23 mouse cellular contexts compared by ENCODE assay signal in genomic region chr8:120684082-120684481, GRCm38 (mm10). TPM values are rescaled to one million over a fixed set of nuclear protein-coding genes. Genes with fewer than 3 reads are reported as not detected.
DNase-seq lines count a peak whose midpoint lies in the region; ATAC-seq and TF ChIP-seq lines count a peak whose summit lies in the region.
"Had no signal": no experiment of that assay in that cellular context is flagged by ENCODE, and none has a peak within 500 bp of the region (broad histone marks: within the 10 kb centered on the region; RNA-seq: fewer than 3 reads in every experiment).

No protein-coding gene starts in this region.

- H3K4me2 ChIP-seq in midbrain, embryonic 11.5 days: no peak overlapping the region
- no peak overlapping the region for H3K4me2 ChIP-seq in midbrain, embryonic 15.5 days
- peak overlapping the region; percentile 14; the same call in 1 of the 2 replicates for H3K4me2 ChIP-seq in intestine, embryonic 16.5 days (ENCODE audit: low read depth, low read length)
- H3K4me2 ChIP-seq in stomach, embryonic 16.5 days (ENCODE audit: low read depth, low read length): no peak overlapping the region
- H3K4me2 ChIP-seq: embryonic facial prominence, embryonic 15.5 days; heart, embryonic 12.5 days had no signal

- H3K9me3 ChIP-seq in midbrain, embryonic 11.5 days (ENCODE audit: control insufficient read depth, low read length): no peaks in the 10 kb centered on the region
- H3K9me3 ChIP-seq in midbrain, embryonic 15.5 days: no peaks in the 10 kb centered on the region
- no peaks in the 10 kb centered on the region for H3K9me3 ChIP-seq in intestine, embryonic 16.5 days (ENCODE audit: control insufficient read depth, low read length)
- H3K9me3 ChIP-seq in stomach, embryonic 16.5 days (replicated peaks; ENCODE audit: control insufficient read depth, low read length): no peaks in the 10 kb centered on the region
- H3K9me3 ChIP-seq: embryonic facial prominence, embryonic 15.5 days; forebrain, embryonic 10.5 days; heart, embryonic 12.5 days had no signal

- intact Hi-C loops in gastrocnemius, adult 2 months (cut with DNase I): loop anchor here (5.0 kb wide), 1 partner anchor 53 kb away; the partner anchor contains the start of gene Irf8

- no peaks in the 10 kb centered on the region for H3K4me1 ChIP-seq in midbrain, embryonic 11.5 days (ENCODE audit: control insufficient read depth, insufficient read depth, low read length)
- no peaks in the 10 kb centered on the region; the same call in 1 of the 2 replicates for H3K4me1 ChIP-seq in midbrain, embryonic 15.5 days
- peaks cover 20% of the 10 kb centered on the region for H3K4me1 ChIP-seq in intestine, embryonic 16.5 days (ENCODE audit: control insufficient read depth, insufficient read depth, low read length)
- peaks cover 20% of the 10 kb centered on the region for H3K4me1 ChIP-seq in stomach, embryonic 16.5 days (ENCODE audit: control insufficient read depth, insufficient read depth, low read length)

- no peak for ATAC-seq in midbrain, embryonic 11.5 days (ENCODE audit: low FRiP score)
- ATAC-seq in midbrain, embryonic 15.5 days (replicated peaks): no peak
- peak; percentile 69 for ATAC-seq in intestine, embryonic 16.5 days
- ATAC-seq in stomach, embryonic 16.5 days (ENCODE audit: insufficient read depth, low FRiP score): no peak
- ATAC-seq: forebrain, embryonic 14.5 days; hindbrain, embryonic 16.5 days had no signal

- 0 out of 2 replicates have a peak overlapping the region, but pooled peaks have one; percentile 16 for H3K9ac ChIP-seq in midbrain, embryonic 11.5 days (ENCODE audit: low read length)
- H3K9ac ChIP-seq in midbrain, embryonic 15.5 days: no peak overlapping the region
- H3K9ac ChIP-seq in intestine, embryonic 16.5 days (ENCODE audit: low read depth, low read length): no peak overlapping the region
- no peak overlapping the region for H3K9ac ChIP-seq in stomach, embryonic 16.5 days (ENCODE audit: low read length)
- H3K9ac ChIP-seq: embryonic facial prominence, embryonic 15.5 days; heart, embryonic 12.5 days had no signal

- 55% methylated on average over 5 of the region's 5 CpGs for WGBS in midbrain, embryonic 11.5 days
- 52% methylated on average over 5 of the region's 5 CpGs for WGBS in midbrain, embryonic 15.5 days
- WGBS in intestine, embryonic 16.5 days: 53% methylated on average over 5 of the region's 5 CpGs
- WGBS in stomach, embryonic 16.5 days: 64% methylated on average over 5 of the region's 5 CpGs

- no peaks in the 10 kb centered on the region for H3K27me3 ChIP-seq in midbrain, embryonic 11.5 days (ENCODE audit: control insufficient read depth, insufficient read depth, low read length)
- H3K27me3 ChIP-seq in midbrain, embryonic 15.5 days (replicated peaks): no peaks in the 10 kb centered on the region
- H3K27me3 ChIP-seq in intestine, embryonic 16.5 days (replicated peaks; ENCODE audit: control insufficient read depth, insufficient read depth, low read length): no peaks in the 10 kb centered on the region
- H3K27me3 ChIP-seq in stomach, embryonic 16.5 days (ENCODE audit: control insufficient read depth, insufficient read depth, low read length): no peaks in the 10 kb centered on the region
- H3K27me3 ChIP-seq: embryonic facial prominence, embryonic 15.5 days had no signal

- TF ChIP-seq CTCF in gastrocnemius, adult 2 months (IDR thresholded peaks at IDR 0.05): no peak

- no peaks in the 10 kb centered on the region for H3K36me3 ChIP-seq in midbrain, embryonic 11.5 days (ENCODE audit: control insufficient read depth, insufficient read depth, low read length)
- no peaks in the 10 kb centered on the region for H3K36me3 ChIP-seq in midbrain, embryonic 15.5 days (replicated peaks)
- H3K36me3 ChIP-seq in intestine, embryonic 16.5 days (ENCODE audit: control insufficient read depth, insufficient read depth, low read length): no peaks in the 10 kb centered on the region
- no peaks in the 10 kb centered on the region for H3K36me3 ChIP-seq in stomach, embryonic 16.5 days (ENCODE audit: control insufficient read depth, insufficient read depth, low read length)
- H3K36me3 ChIP-seq: embryonic facial prominence, embryonic 15.5 days; forebrain, embryonic 10.5 days; heart, embryonic 12.5 days had no signal

- H3K27ac ChIP-seq in gastrocnemius, adult 2 months: 0 out of 2 replicates have a peak overlapping the region, but pooled peaks have one; percentile 73
- no peak overlapping the region for H3K27ac ChIP-seq in midbrain, embryonic 11.5 days (ENCODE audit: low read depth, low read length)
- no peak overlapping the region for H3K27ac ChIP-seq in midbrain, embryonic 15.5 days
- peak overlapping the region; percentile 95 for H3K27ac ChIP-seq in intestine, embryonic 16.5 days (ENCODE audit: low read length)
- H3K27ac ChIP-seq in stomach, embryonic 16.5 days (ENCODE audit: low read length): peak overlapping the region; percentile 6; the same call in 1 of the 2 replicates
- H3K27ac ChIP-seq: forebrain, embryonic 10.5 days had no signal

- DNase-seq in gastrocnemius, adult 2 months: no peak
- DNase-seq in gastrocnemius, adult 8-10 months (ENCODE audit: low spot score in 2 of 2): no peak
- DNase-seq in midbrain, embryonic 11.5 days (ENCODE audit: low spot score, missing footprints): no peak
- no peak for DNase-seq in spleen, adult 18-20 months
- DNase-seq in adrenal gland, postnatal 25 days: no peak
- DNase-seq: cerebellum, adult 11 months; cerebellum, adult 8-10 months had no signal

- no peak overlapping the region for H3K4me3 ChIP-seq in gastrocnemius, adult 2 months
- H3K4me3 ChIP-seq in midbrain, embryonic 11.5 days (ENCODE audit: low read depth, low read length): no peak overlapping the region
- no peak overlapping the region for H3K4me3 ChIP-seq in midbrain, embryonic 15.5 days
- H3K4me3 ChIP-seq in intestine, embryonic 16.5 days (ENCODE audit: low read length): no peak overlapping the region
- H3K4me3 ChIP-seq in stomach, embryonic 16.5 days (replicated peaks; ENCODE audit: low read length): no peak overlapping the region
- H3K4me3 ChIP-seq: embryonic facial prominence, embryonic 15.5 days; erythroblast, embryonic 14.5 days; forebrain, embryonic 10.5 days; heart, embryonic 12.5 days had no signal

RNA-seq across cellular contexts. Expression of gene Emc8, which starts 15.7 kb away (rescaled TPM):
- 10 to 100 TPM; 22.2 to 25.6 TPM for total RNA-seq in gastrocnemius, adult 2 months (2021)
- 10 to 100 TPM; 18.7 to 29.5 (median 25.8) TPM for total RNA-seq in gastrocnemius, adult 8-10 months (2022)
- polyA plus RNA-seq in midbrain, embryonic 11.5 days (2014; fragmentation: Nextera tagmentation; extraction: Ambion mirVana): 292 and 306 TPM in 2 replicates
- 98.0 and 115 TPM in 2 replicates for polyA plus RNA-seq in midbrain, embryonic 15.5 days (2015; fragmentation: Nextera tagmentation; extraction: Ambion mirVana)
- 214 and 235 TPM in 2 replicates for polyA plus RNA-seq in intestine, embryonic 16.5 days (2015; fragmentation: Nextera tagmentation; extraction: Ambion mirVana)
- 215 TPM in 2 replicates for polyA plus RNA-seq in stomach, embryonic 16.5 days (2015; fragmentation: Nextera tagmentation; extraction: Ambion mirVana)
- total RNA-seq in adrenal gland, postnatal 25 days (2021): 84.6 and 90.1 TPM in 2 replicates

RNA-seq across cellular contexts. Expression of gene Cox4i1, which starts 16.1 kb away (rescaled TPM):
- 1,000 to 10,000 TPM; 1,376 to 1,812 TPM for total RNA-seq in gastrocnemius, adult 2 months (2021)
- total RNA-seq in gastrocnemius, adult 8-10 months (2022): 1,000 to 10,000 TPM; 1,398 to 1,509 (median 1,471) TPM
- polyA plus RNA-seq in midbrain, embryonic 11.5 days (2014; fragmentation: Nextera tagmentation; extraction: Ambion mirVana): 937 and 953 TPM in 2 replicates
- polyA plus RNA-seq in midbrain, embryonic 15.5 days (2015; fragmentation: Nextera tagmentation; extraction: Ambion mirVana): 1,028 and 1,049 TPM in 2 replicates
- polyA plus RNA-seq in intestine, embryonic 16.5 days (2015; fragmentation: Nextera tagmentation; extraction: Ambion mirVana): 1,710 and 1,737 TPM in 2 replicates
- polyA plus RNA-seq in stomach, embryonic 16.5 days (2015; fragmentation: Nextera tagmentation; extraction: Ambion mirVana): 1,110 and 1,163 TPM in 2 replicates
- total RNA-seq in adrenal gland, postnatal 25 days (2021): 1,243 and 1,285 TPM in 2 replicates

RNA-seq across cellular contexts. Expression of gene Gm27021, which starts 16.2 kb away (rescaled TPM):
- total RNA-seq in gastrocnemius, adult 2 months (2021): not detected
- total RNA-seq in gastrocnemius, adult 8-10 months (2022): not detected
- 3.4 and 3.5 TPM in 2 replicates for polyA plus RNA-seq in midbrain, embryonic 11.5 days (2014; fragmentation: Nextera tagmentation; extraction: Ambion mirVana)
- 6.6 and 6.8 TPM in 2 replicates for polyA plus RNA-seq in midbrain, embryonic 15.5 days (2015; fragmentation: Nextera tagmentation; extraction: Ambion mirVana)
- 1.5 TPM in 2 replicates for polyA plus RNA-seq in intestine, embryonic 16.5 days (2015; fragmentation: Nextera tagmentation; extraction: Ambion mirVana)
- polyA plus RNA-seq in stomach, embryonic 16.5 days (2015; fragmentation: Nextera tagmentation; extraction: Ambion mirVana): 1.9 and 2.0 TPM in 2 replicates
- not detected in 2 replicates for total RNA-seq in adrenal gland, postnatal 25 days (2021)
- total RNA-seq: common myeloid progenitor, adult 5-6 weeks; gastrocnemius, postnatal 10 days; gastrocnemius, postnatal 4 days; heart, adult 18-20 months; heart, postnatal 25 days had no signal
- polyA plus RNA-seq: CD4-positive, CD25-positive, alpha-beta regulatory T cell, adult 4 months; heart, embryonic 12.5 days; heart, embryonic 16.5 days had no signal

RNA-seq across cellular contexts. Expression of gene 1190005I06Rik, which starts 36.6 kb away (rescaled TPM):
- 1 to 10 TPM in 1 of 2 experiments, under 1 TPM in 1; 0.77 to 1.0 TPM for total RNA-seq in gastrocnemius, adult 2 months (2021)
- total RNA-seq in gastrocnemius, adult 8-10 months (2022): 1 to 10 TPM in 2 of 4 experiments, under 1 TPM in 1, not detected in 1; 0.89 to 1.1 (median 1.1) TPM
- 2.9 and 4.4 TPM in 2 replicates for polyA plus RNA-seq in midbrain, embryonic 11.5 days (2014; fragmentation: Nextera tagmentation; extraction: Ambion mirVana)
- polyA plus RNA-seq in midbrain, embryonic 15.5 days (2015; fragmentation: Nextera tagmentation; extraction: Ambion mirVana): 18.1 and 20.1 TPM in 2 replicates
- 1.8 and 1.9 TPM in 2 replicates for polyA plus RNA-seq in intestine, embryonic 16.5 days (2015; fragmentation: Nextera tagmentation; extraction: Ambion mirVana)
- polyA plus RNA-seq in stomach, embryonic 16.5 days (2015; fragmentation: Nextera tagmentation; extraction: Ambion mirVana): 3.4 TPM in 2 replicates
- total RNA-seq in adrenal gland, postnatal 25 days (2021): 11.3 and 12.3 TPM in 2 replicates

RNA-seq across cellular contexts. Expression of gene Irf8, which starts 52.1 kb away (rescaled TPM):
- total RNA-seq in gastrocnemius, adult 2 months (2021): 10 to 100 TPM in 1 of 2 experiments, 1 to 10 TPM in 1; 4.8 to 11.2 TPM
- total RNA-seq in gastrocnemius, adult 8-10 months (2022): 10 to 100 TPM in 2 of 4 experiments, 1 to 10 TPM in 2; 8.9 to 12.0 (median 10.7) TPM
- polyA plus RNA-seq in midbrain, embryonic 11.5 days (2014; fragmentation: Nextera tagmentation; extraction: Ambion mirVana): 4.7 and 4.9 TPM in 2 replicates
- polyA plus RNA-seq in midbrain, embryonic 15.5 days (2015; fragmentation: Nextera tagmentation; extraction: Ambion mirVana): 3.7 and 4.0 TPM in 2 replicates
- polyA plus RNA-seq in intestine, embryonic 16.5 days (2015; fragmentation: Nextera tagmentation; extraction: Ambion mirVana): 55.5 and 55.6 TPM in 2 replicates
- polyA plus RNA-seq in stomach, embryonic 16.5 days (2015; fragmentation: Nextera tagmentation; extraction: Ambion mirVana): 22.3 and 25.4 TPM in 2 replicates
- total RNA-seq in adrenal gland, postnatal 25 days (2021): 26.9 and 51.2 TPM in 2 replicates

Comparison
In these comparisons a context has a peak if more than half of its experiments do, and no peak if none do; other contexts are left out.
1. H3K27ac ChIP-seq: peak in gastrocnemius, adult 2 months (single experiment), intestine, embryonic 16.5 days (single experiment) and stomach, embryonic 16.5 days (single experiment); none in midbrain, embryonic 11.5 days (single experiment) and midbrain, embryonic 15.5 days (single experiment).